Mouse (Mus musculus) small intestine, adult 2 months (tissue): Measurements from ENCODE around the gene Hist2h4. TPM values are rescaled to one million over a fixed set of nuclear protein-coding genes. Genes with fewer than 3 reads are reported as not detected.
"Not testable (repeated sequence)": the region's sequence is repeated elsewhere in the genome, so short reads cannot be mapped to it uniquely, and the experiment has no call there.

Experiments
- H3K27ac ChIP-seq: fragments of 200-500 bp; 2 replicates; pipeline ENCODE4 v1.5.1; 2012; ENCODE audit warnings: low read depth, low read length, control low read depth, inconsistent platforms; ENCODE audit not compliant: insufficient read depth
- H3K27me3 ChIP-seq: fragments of 200-500 bp; 2 replicates; pipeline ENCODE4 v1.6.1; 2012; ENCODE audit warnings: mild to moderate bottlenecking, moderate library complexity, low read length, inconsistent platforms; ENCODE audit not compliant: control insufficient read depth, insufficient read depth
- H3K36me3 ChIP-seq: fragments of 200-500 bp; 2 replicates; pipeline ENCODE4 v1.6.1; 2012; ENCODE audit warnings: mild to moderate bottlenecking, low read length, control low read depth, inconsistent platforms; ENCODE audit not compliant: control insufficient read depth, insufficient read depth
- H3K4me1 ChIP-seq: fragments of 200-500 bp; 2 replicates; pipeline ENCODE4 v1.6.1; 2012; ENCODE audit warnings: low read length, inconsistent platforms, mixed read lengths; ENCODE audit not compliant: control insufficient read depth, insufficient read depth, insufficient read length
- H3K4me3 ChIP-seq: fragments of 200-500 bp; 2 replicates; pipeline ENCODE4 v1.5.1; 2012; ENCODE audit warnings: low read depth, mild to moderate bottlenecking, control low read depth, inconsistent platforms, low read length, moderate library complexity
- CTCF ChIP-seq: fragments of 200-500 bp; IDR thresholded peaks from 2 replicates; pipeline ENCODE4 v1.5.1; 2012; ENCODE audit warnings: low read depth, mild to moderate bottlenecking, control low read depth, inconsistent platforms, low read length, moderate library complexity, mixed read lengths; ENCODE audit not compliant: insufficient replicate concordance, insufficient read length; ENCODE audit errors: extremely low read depth
- POLR2A ChIP-seq: fragments of 200-500 bp; IDR thresholded peaks from 2 replicates; pipeline ENCODE4 v1.6.1; 2012; ENCODE audit warnings: low read depth, mild to moderate bottlenecking, control low read depth, inconsistent platforms, low read length, moderate library complexity
- WGBS: fragments of 180-500 bp; shearing (Covaris S2); methylation state at CpG from one replicate; pipeline ENCODE4 v1.1.7; 2018; 5-methylcytosine and 5-hydroxymethylcytosine counted together
- polyA plus RNA-seq: library from polyadenylated mRNA; depleted of rRNA; stranded (reverse); fragments of >200 nt; gene quantifications from 2 replicates; pipeline ENCODE4 v1.2.3, GENCODE M21; 2012

Gene Hist2h4
- polyA plus RNA-seq, 1 experiment, result 6.3 TPM

DNA sequence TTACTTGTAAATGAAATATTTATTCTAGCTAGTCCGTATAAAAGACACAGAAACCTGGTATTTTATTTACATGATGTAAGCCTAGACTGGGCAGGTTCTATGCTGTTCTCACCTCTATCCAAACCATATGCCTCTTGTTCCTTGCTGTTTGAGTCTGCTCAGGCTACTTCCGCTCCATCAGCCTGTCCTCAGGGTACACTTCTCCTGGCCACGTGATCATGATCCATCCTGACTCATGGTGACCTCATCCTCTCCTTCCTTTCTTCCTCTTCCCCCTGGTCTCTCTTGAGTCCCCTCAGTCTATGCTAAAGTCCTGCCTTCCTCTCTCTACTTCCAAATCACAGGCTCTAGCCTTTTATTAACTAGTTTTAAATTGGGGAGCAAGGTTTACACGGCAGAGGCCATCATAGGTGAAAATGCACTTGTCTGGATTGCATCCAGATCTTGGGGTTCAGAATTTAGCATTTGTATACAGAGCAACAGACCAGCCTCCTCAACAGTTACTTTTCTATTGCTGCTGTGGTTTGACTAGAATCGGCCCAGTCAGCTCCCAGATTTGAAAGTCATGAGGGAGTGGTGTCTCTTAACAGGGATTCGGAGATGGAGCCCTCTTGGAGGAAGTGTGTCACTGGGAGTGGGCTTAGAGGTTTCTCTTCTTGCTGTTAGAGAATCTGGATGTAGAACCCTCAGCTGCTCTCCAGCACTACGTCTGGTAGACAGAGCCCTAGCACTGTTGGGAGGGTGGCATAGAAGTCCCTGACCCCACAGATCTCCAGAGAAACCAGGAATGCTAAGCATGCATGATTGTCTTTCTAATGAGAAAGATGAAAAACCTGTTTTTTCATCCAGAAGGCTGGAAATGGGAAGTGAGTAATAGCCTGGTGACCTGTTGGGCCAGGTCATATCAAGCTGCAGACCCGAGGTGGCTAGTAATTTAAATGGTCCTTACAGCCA, 36.1 kb downstream of the Hist2h4 start:
- no peaks in the 10 kb centered on the region for H3K27me3 ChIP-seq
- H3K4me1 ChIP-seq, result no peaks in the 10 kb centered on the region; the same call in 1 of the 2 replicates
- TF ChIP-seq CTCF, result no peak
- TF ChIP-seq POLR2A, result no peak
- WGBS, result 70% methylated on average over 8 of the region's 8 CpGs
- no peaks in the 10 kb centered on the region for H3K36me3 ChIP-seq
- H3K27ac ChIP-seq, result no peak overlapping the region
- no peak overlapping the region for H3K4me3 ChIP-seq

DNA sequence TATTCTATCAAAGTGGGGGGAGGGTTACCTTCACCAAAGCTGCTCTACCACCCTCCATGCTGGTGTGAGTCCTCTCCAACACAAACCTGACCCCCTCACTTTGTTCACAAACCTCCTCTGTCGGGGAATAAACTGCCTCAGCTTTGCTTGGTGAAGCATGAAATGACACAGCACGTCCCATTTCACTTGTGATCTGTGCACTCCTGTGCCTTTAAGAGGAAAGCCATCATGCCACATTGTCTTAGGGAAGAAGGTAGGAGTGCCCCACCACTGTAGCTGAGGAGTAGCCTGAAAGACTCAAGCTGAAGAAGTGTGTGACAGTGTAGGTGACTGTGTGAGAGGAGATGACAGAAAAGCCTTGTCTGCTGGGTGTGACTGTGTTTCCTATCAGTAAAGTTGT, 37.7 kb downstream of the Hist2h4 start:
- Histone ChIP-seq H3K27me3 (no peaks in the 10 kb centered on the region), H3K36me3 (no peaks in the 10 kb centered on the region), H3K4me3 (no peak overlapping the region), H3K4me1 (no peaks in the 10 kb centered on the region; the same call in 1 of the 2 replicates), H3K27ac (no peak overlapping the region)
- WGBS, result 33% methylated on average over 2 of the region's 2 CpGs
- no peak for TF ChIP-seq CTCF
- TF ChIP-seq POLR2A, result no peak

DNA sequence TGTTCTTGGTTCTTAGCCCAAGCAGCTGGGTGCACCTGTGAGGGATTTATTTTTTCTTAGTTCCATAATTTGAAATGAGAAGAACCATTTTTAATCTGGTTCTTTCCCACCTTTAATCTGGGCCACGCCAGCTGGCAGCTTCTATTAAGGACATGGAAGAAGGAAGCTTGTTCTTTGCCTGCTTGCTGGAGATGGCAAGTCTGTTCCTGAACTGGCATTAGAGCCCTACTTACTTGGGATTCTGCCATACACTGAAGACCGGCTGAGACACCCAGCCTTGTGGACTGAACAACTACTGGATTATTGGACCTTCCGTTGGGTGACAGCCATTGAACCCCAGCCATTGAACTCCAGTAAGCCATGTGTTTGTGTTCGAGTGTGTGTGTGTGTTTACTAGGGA, 40.3 kb downstream of the Hist2h4 start:
- H3K27ac ChIP-seq, result no peak overlapping the region
- no peaks in the 10 kb centered on the region for H3K27me3 ChIP-seq
- peaks cover 3% of the 10 kb centered on the region; the same call in 1 of the 2 replicates for H3K4me1 ChIP-seq
- 74% methylated on average over 4 of the region's 4 CpGs for WGBS
- no peak overlapping the region for H3K4me3 ChIP-seq
- H3K36me3 ChIP-seq, result no peaks in the 10 kb centered on the region
- no peak for TF ChIP-seq POLR2A
- TF ChIP-seq CTCF, result no peak

DNA sequence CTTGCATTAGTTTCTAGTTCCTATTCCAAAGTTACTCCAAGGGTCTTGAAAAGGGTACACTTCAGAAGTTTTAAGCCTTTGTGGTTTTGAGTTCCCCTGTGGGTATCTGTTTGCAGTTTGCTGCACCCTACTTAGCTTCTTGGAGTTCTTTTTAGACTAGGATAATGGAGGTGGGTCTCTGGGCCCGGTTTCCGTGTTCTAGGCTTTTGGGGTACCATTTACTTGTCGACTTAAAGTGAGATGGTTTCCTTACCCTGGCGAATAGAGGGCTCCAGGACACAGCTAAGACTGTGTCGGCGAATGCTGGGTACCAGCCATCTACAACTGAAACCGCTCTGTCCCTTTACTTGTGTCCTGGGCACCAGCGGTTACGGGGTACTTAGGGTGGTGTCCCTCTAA, 41.5 kb downstream of the Hist2h4 start:
- TF ChIP-seq CTCF, result no peak
- TF ChIP-seq POLR2A, result no peak
- H3K27me3 ChIP-seq, result no peaks in the 10 kb centered on the region
- H3K4me3 ChIP-seq, result peak overlapping the region; percentile 65
- H3K27ac ChIP-seq, result peak overlapping the region; percentile 99
- no peaks in the 10 kb centered on the region for H3K36me3 ChIP-seq
- peaks cover 3% of the 10 kb centered on the region; the same call in 1 of the 2 replicates for H3K4me1 ChIP-seq
- WGBS, result 5% methylated on average over 9 of the region's 9 CpGs

DNA sequence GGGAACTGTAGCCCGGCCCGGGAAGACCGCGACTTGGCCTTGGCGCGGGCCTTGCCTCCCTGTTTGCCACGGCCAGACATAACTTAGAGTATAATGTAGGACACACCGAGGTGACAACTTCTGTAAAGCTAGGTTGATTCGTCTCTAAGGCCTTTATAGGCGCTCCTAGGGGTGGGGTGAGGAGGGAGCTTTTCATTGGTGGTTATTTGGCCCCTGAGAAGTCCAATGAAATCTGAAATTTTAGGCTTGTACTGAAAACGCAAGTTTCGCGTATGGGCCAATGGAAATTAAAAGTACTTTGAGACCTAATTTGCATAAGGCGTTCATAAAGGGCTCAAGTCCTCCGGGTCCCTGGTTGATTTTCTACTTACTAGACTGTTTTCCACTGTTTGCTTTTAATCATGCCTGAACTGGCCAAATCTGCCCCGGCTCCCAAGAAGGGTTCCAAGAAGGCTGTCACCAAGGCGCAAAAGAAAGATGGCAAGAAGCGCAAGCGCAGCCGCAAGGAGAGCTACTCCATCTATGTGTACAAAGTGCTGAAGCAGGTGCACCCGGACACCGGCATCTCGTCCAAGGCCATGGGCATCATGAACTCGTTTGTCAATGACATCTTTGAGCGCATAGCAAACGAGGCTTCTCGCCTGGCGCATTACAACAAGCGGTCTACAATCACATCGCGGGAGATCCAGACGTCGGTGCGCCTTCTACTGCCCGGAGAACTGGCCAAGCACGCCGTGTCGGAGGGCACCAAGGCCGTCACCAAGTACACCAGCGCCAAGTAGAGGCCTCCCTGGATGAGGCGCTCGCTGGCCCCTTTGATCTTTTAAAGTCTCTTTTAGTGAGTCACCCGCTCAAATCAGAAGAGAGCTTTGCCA, 42.1 kb downstream of the Hist2h4 start, which contains the start of the genes Hist2h2ac and Hist2h2be:
Hist2h2ac (minus strand) TSS at position 116 of the 875 bp plus-strand sequence.
Hist2h2be (plus strand) TSS at position 355 of the 875 bp plus-strand sequence.
- peak within 1 kb of the TSS; percentile 99 for H3K27ac ChIP-seq
- H3K27me3 ChIP-seq, result no peaks in the 10 kb centered on the region
- H3K4me1 ChIP-seq, result peaks cover 3% of the 10 kb centered on the region; the same call in 1 of the 2 replicates
- H3K36me3 ChIP-seq, result no peaks in the 10 kb centered on the region
- TF ChIP-seq POLR2A (peak; percentile 19; the same call in 1 of the 2 replicates), CTCF (no peak)
- peak within 1 kb of the TSS; percentile 80 for H3K4me3 ChIP-seq
- WGBS, result under 1% methylated on average over 43 of the region's 43 CpGs

DNA sequence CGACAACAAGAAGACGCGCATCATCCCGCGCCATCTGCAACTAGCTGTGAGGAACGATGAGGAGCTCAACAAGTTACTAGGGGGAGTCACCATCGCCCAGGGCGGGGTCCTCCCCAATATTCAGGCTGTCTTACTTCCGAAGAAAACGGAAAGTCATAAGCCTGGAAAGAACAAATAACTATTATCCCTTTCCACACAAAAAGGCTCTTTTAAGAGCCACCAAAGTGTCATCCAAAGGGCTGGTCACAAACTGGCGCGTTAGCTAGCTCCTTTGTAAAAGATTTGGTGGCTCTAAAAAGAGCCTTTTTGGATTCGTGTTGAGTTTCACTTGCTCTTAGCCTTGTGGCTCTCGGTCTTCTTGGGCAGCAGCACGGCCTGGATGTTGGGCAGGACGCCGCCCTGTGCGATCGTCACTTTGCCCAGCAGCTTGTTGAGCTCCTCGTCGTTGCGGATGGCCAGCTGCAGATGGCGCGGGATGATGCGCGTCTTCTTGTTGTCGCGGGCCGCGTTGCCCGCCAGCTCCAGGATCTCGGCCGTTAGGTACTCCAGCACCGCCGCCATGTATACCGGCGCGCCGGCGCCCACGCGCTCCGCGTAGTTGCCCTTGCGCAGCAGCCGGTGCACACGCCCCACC, 42.9 kb downstream of the Hist2h4 start:
- WGBS, result under 1% methylated on average over 37 of the region's 47 CpGs
- Histone ChIP-seq H3K27ac (peak overlapping the region; percentile 99), H3K4me3 (peak overlapping the region; percentile 80)
- not testable (repeated sequence) for H3K27me3 ChIP-seq, H3K36me3 ChIP-seq, H3K4me1 ChIP-seq
- TF ChIP-seq POLR2A, result peak; percentile 64; the same call in 1 of the 2 replicates
